Mouse (Mus musculus): ENCODE measurements around the gene Fgfr2. TPM values are rescaled to one million over a fixed set of nuclear protein-coding genes. Genes with fewer than 3 reads are reported as not detected.

Gene Fgfr2
- total RNA-seq, 2 experiments from 2014 or later = 2.1 to 3.9 TPM

DNA sequence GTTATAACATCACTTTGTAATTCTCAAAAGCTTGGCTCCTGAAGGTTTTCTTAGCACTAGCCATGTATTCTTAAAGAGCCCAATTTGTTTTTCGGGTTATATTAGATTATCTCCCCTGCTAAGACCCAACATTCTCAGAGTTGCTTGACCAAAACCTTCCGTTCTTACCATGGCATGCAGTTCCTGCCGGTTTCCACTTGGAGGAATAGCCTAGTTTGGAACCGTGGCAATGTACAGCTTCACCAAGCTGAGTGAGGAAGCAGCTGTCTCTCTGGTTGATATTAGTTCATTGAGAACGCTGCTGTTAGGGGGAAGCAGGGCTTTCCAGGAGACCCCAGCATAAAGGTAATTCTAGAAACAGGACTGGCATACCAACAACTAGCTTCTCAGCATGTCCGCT is 1547.9 kb downstream of the Fgfr2 start:
- intact Hi-C loops (cut with DNase I) = no loop called here
- no peak for DNase-seq

DNA sequence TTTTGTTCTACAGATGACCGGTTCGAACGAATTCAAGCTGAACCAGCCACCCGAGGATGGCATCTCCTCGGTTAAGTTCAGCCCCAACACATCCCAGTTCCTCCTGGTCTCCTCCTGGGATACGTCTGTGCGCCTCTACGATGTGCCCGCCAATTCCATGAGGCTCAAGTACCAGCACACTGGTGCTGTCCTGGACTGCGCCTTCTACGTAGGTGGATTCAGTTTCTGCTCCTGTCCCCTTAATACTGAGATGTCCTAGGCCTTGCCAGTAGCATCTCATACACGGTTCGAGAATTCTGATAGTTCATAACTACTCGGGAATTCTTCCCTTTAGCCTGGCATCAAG is 1562.5 kb downstream of the Fgfr2 start:
- intact Hi-C loops (cut with DNase I) = no loop called here

DNA sequence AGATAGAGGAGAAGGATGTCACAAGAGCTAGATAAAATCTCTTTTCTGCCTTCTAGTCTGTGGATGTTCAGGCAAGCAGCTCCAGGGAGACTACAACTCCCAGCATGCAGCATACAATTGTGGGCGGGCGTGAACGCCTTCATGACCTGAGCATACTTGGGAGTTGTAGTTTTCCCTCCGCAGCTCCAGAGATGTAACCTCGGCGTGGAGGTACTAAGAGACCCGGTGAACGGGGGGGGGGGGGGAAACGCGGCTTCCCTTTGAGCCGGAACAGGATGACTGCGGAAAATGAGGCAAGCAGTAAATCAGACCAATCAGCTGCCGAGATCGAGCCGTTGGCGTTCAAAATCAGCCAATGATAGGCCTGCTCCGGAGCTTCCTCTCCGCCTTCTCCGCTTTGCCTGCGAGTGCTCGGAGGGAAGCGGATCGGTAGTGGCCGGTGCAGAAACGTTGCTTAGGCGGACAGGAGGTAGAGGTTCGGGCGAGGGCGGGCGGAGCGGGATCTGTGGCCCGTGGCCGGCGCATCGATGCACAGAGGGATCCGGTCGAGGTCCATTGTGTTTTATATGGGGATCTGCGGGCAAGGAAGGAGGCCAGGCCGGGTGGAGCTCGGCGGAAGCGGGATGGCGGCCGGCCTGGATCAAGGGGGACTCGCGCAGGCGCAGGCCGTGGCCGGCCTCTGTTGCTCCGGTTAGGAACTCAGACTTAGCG is 1563.0 kb downstream of the Fgfr2 start, which contains the start of gene Bub3:
Gene Bub3 (plus strand): TSS at position 237 of the 711 bp plus-strand sequence.
- DNase-seq = peak; percentile 84 to 92
- intact Hi-C loops (cut with DNase I) = no loop called here

More for the DNA sequence above, 1562.5 kb downstream of the Fgfr2 start:
- no peak for DNase-seq

DNA sequence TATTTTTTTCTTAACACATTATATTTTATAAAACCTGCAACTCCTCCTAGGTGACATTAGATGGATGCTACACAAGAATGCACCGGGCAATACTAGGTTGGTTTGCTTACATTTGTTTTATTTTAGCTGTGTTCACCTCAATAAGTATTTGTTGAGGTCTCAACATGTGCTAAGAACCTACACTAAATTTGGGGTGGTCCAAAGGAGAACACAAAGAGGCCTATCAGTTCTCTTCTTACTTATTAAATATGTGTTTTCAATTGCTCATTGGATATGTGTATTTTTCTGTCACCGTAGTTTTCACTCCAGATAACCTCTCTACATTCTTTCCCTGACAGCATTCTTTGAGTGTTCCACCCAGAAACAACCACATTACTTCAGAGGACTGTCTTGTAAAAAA is 1565.4 kb downstream of the Fgfr2 start:
- intact Hi-C loops (cut with DNase I) = loop anchor here (2.0 kb wide), 1 partner anchor 17 kb away; no protein-coding TSS in a partner anchor

DNA sequence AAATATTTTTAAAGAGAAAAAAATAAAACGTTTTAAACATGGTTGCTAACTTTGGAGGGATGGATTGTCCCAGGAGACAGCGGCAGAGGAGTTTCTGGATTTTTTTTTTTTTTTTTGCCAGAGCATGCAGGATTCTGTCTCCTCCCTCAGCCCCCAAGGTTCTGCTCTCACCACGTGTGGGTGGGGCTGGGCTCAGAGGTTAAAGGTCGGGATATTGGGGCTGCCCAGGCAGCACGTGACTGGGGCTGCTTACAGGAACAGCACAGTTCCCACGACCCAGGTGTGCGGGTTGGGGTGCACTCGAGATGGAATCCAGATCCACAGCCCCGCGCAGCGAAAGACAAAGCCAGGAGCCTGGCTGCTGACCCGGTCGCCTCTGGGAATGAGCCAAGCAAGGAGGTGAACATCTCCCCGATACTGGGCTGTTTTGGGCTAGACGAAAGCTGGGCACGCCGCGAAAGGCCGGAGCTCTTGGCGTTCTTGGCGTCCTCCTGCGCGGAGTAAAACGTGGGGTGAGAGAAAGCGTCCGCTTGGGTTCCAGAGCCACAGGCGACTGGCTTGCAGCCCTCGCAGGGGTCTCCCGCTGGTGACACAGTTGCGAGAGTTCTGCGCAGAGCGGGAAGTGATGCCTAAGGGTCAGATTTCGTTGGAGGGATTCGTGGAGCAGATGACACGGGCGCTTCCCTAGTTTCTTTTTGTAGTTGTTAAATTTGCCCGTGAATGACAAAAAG is 1566.4 kb downstream of the Fgfr2 start:
- intact Hi-C loops (cut with DNase I) = loop anchor here (2.0 kb wide), 1 partner anchor 16 kb away; no protein-coding TSS in a partner anchor
- DNase-seq = peak in 1 of 2 experiments; percentile 26

More for the DNA sequence above, 1565.4 kb downstream of the Fgfr2 start:
- DNase-seq = no peak

DNA sequence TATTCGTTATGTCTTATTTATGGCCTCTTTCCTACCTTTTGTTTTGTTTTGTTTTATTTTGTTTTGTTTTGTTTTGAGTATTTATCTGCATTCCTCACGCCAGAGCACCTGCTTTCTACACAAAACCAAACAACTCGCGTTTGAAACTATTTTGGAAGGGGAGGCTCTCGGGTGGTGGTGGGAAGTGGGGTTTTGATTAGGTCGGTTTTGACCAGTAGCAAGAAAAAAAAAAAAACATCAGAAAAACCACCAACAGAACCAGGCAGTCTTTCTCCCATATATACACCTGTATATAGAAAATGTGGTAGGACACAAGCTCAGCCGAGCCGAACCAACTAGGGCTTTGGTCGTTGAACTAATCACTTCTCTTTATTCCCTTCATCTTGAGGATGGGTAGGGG is 1567.0 kb downstream of the Fgfr2 start:
- DNase-seq = no peak
- intact Hi-C loops (cut with DNase I) = loop anchor here (2.0 kb wide), 1 partner anchor 15 kb away; no protein-coding TSS in a partner anchor

DNA sequence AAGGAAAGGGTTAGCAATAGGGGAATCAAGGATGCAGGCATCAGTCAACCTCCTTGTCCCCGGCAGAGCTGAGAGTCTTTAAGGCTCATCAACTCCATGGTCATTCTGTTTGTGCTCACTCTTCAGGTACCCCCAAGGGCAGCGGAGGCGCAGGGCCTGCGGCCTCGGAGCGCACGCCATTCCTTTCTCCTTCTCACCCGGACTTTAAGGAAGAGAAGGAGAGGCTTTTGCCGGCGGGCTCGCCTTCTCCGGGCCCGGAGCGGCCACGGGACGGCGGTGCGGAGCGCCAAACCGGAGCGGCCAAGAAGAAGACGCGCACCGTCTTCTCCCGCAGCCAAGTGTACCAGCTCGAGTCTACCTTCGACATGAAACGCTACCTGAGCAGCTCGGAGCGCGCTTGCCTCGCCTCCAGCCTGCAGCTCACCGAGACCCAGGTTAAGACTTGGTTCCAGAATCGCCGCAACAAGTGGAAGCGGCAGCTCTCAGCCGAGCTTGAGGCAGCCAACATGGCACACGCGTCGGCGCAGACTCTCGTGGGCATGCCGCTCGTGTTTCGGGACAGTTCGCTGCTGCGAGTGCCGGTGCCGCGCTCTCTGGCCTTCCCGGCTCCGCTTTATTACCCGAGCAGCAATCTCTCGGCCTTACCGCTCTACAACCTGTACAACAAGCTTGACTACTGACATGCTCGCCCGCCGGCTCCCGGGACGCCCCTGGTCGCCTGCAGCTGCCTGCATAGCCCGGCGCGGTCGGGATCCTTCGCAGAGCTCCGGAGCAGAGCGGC is 1567.7 kb downstream of the Fgfr2 start:
- peak; percentile 24 to 36 for DNase-seq
- intact Hi-C loops (cut with DNase I) = loop anchor here (2.0 kb wide), 1 partner anchor 15 kb away; no protein-coding TSS in a partner anchor

DNA sequence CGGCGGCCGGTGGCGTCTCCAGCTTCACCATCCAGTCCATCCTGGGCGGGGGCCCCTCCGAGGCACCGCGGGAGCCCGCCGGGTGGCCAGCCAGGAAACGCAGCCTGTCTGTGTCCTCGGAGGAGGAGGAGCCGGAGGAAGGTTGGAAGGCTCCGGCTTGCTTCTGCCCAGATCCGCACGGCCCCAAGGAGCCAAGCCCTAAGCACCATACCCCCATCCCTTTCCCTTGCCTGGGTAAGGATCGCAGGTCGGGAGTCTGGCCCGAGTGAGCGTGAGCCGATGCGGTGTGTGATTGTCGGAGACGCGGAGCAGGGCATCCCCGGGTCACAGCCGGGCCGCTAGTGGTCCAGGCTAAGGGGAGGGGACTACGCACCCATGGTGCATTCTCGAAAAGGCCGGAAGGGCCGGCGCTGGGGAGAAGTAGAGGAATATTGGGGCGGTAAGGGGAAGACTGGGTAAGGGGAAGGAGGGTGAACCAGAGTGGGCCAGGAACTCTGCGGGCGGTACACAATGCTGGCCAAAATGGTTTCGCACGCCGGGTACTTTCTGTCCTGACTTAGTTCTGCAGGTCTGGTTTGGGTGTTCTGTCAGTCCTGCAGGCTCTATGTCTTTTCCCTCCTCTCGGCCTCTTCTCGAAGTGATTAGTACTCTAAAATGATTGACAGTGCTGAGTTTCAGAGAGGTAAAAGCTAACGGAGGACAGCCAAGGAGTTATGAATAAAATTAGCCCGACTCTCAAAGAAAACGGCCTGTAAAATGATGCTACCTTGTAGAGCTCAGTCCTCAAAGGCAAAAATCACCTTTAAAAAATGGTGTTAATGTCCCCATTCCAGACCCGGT is 1568.6 kb downstream of the Fgfr2 start:
- intact Hi-C loops (cut with DNase I) = no loop called here

DNA sequence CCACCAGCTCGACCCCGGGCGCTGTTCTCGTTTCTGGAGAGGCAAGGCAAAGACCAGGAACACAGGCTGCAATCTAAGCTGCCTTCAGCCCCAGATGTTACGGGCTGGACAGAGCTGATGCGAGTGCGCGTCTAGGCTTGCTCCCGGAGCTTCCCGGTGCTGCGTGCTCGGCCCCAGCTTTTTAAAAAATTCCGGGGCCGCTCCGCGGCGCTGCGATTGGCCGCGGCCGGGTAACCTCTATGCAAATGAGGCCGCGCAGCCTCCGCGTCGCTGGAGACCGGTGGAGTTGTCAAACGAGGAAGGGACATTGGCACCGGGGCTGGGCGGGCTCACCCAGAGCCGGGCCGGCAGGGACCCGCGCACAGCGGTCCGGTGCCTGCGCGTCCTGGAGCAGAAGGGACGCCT is 1569.4 kb downstream of the Fgfr2 start:
- peak; percentile 31 to 38 for DNase-seq
- intact Hi-C loops (cut with DNase I) = no loop called here

More for the DNA sequence above, 1568.6 kb downstream of the Fgfr2 start:
- DNase-seq = no peak

DNA sequence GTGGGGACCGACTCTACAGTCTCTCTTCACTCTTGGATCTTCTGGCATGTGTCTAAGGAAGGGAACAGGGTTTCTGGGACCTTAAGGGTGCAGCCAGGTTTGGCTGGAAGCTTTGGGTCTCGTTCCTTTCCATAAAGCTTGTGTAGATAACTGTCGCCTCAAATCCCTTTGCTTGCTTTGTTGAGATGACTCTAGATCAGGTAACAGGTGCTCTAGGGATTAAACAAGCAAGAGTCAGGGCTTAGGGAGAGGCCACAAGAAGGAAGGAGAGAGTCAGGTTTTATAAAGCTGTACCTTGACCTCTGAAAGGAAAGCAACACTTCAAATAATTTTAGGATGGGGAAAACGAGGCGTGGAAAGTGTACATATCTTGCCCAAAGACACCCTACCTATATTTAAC is 1570.4 kb downstream of the Fgfr2 start:
- no peak for DNase-seq
- intact Hi-C loops (cut with DNase I) = no loop called here

DNA sequence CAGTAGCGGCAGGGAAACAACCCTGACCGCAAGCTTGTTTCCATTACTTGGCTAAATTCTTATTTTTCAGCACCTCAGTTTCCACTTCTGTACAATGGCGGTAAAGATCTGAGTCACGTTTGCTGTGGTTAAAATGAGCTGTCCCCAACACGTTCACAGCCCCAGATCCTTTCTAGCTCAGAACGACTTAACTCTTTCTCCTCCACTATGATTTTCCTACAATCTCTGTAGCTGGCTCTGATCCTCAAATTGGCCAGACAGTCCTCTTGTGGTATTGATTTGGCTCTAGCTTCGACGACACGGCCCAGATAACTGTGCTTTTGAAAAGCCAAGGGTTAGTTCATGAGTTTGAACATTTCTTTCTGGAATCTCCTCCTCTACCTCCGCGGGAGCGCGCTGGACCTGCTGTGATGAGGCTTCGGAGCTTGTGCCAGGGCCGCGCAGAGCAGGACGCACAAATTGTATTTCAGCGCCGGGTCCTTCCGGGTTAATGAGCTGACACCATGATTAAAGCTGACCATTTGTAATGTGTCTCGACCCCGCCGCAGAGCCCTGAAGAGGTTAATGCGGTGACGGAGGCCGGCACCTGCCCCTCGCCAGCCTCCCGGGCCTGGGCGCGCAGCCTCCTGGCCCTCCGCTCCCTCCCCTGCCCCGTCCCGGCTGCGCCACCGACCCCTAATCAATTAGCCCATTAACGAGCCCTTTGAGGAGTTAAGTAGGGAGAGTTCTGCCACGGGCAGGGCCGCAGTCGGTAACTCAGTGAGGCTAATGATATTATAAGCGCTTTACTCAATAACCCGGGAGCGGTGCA is 1571.0 kb downstream of the Fgfr2 start:
- DNase-seq = no peak
- intact Hi-C loops (cut with DNase I) = no loop called here

DNA sequence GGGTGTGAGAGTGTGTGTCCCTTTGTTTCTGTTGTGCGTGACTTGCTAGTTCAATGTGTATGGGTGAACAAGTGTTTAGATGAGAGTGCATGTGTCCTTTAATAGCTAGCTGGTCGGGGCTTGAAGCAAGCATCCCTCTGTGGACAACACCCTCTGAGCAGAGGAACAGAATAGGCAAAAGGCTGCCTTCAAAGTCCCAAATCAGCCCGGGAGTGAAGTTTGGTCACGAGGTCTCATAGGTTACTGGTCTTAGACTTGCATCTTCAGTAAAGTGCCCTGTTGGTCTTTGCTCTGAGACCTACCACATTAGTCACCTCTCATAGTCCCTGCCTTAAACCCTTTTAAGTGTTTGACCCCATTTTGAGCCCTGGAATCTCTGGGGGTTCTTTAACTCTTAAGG is 1571.7 kb downstream of the Fgfr2 start:
- intact Hi-C loops (cut with DNase I) = no loop called here

DNA sequence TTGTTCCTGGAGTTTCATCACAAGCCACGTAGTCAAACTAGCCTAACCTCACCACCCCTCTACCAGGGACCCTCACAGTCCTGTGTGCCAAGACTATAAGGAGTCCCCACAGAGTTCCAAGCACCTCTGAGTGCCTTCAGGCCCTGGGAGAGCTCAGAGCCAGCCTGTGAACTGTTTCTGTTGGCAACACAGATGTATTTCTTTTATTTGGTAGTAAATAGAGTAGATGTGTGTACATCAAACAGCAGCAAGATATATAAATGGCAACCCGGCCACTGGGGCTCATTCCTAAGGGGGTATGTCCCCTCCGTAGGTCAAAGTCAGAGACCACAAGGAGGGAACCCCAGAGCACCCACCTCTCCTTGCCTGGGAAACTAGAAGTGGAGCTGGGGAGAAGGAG is 1574.7 kb downstream of the Fgfr2 start, which contains the start of gene Hmx2:
Gene Hmx2 (plus strand): TSS at position 301 of the 400 bp plus-strand sequence.
- no peak for DNase-seq
- intact Hi-C loops (cut with DNase I) = loop anchor here (10.0 kb wide), 1 partner anchor 1006 kb away; no protein-coding TSS in a partner anchor

More for the DNA sequence above, 1571.7 kb downstream of the Fgfr2 start:
- DNase-seq = no peak

DNA sequence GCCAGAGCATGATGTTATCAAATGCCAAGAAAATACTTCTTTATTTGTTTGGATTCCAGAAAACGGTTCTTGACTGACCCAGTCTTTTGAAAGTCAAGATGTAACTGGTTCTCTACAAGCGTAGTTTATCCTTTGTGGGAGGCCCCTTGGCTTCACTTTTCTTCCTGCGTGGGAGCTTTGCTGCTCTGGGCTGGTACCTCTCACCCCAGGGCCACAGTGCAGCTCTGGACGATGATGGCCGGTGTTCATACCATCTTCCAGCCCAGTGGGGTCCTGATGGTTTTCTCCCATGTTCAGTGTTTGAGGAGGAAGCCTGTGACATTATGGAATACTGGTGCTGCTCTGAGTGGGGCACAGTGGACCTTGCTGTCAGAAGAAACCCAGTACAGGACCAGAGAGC is 1575.7 kb downstream of the Fgfr2 start:
- intact Hi-C loops (cut with DNase I) = loop anchor here (10.0 kb wide), 1 partner anchor 1007 kb away; no protein-coding TSS in a partner anchor
- DNase-seq = no peak

DNA sequence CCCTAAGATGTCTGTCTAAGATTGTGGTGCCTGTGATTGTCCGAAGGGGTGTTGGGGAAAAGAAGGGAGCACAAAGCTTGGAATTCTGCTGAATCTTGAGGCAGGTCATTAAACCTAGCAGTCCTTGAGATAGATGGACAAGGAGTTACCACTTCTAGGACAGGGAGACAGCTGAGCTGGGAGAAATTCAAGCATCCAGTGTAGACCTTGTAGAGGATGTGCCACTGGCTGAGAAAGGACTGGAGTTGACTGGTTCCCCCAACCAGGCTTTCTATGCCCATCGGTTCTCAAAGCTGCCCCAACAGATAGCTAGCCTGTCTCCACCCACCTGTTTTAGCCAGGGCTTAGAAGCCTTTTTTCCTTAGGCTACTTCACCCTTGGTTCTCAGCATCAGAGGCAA is 1576.7 kb downstream of the Fgfr2 start:
- DNase-seq = no peak
- intact Hi-C loops (cut with DNase I) = loop anchor here (10.0 kb wide), 1 partner anchor 1008 kb away; no protein-coding TSS in a partner anchor

DNA sequence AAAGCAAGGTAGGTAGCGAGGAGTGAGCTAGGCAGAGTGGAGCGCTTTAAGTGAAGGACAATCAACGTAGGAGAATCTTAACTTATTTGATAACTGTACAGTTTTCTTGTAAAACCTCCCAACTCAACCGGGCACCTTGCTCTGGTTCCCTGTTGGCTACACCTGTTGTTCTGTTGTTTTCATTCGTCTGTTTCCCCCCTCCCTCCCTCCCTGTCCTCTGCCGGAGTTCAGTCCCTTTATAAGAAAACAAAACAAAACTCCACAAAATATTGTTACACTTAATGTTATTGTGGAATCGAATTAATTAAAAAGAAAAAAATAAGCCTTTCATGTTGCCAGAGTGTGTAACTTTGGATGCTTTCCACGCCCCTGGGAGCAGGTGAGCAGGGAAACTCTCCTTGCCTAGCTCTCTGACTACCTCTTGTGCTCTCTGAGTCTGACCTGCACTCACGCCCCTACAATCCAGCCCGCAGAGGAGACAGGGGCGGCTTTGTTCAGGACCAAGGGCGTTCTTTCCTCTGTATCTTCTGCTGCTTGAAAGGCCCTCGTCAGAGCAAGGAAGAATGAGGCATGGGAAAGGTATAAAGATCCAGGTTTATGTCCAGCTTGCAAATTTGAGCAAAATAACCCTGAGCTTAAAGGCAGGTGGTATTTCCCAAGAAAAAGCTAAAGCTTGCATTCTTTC is 1577.3 kb downstream of the Fgfr2 start:
- DNase-seq = no peak
- intact Hi-C loops (cut with DNase I) = loop anchor here (10.0 kb wide), 1 partner anchor 1009 kb away; no protein-coding TSS in a partner anchor

DNA sequence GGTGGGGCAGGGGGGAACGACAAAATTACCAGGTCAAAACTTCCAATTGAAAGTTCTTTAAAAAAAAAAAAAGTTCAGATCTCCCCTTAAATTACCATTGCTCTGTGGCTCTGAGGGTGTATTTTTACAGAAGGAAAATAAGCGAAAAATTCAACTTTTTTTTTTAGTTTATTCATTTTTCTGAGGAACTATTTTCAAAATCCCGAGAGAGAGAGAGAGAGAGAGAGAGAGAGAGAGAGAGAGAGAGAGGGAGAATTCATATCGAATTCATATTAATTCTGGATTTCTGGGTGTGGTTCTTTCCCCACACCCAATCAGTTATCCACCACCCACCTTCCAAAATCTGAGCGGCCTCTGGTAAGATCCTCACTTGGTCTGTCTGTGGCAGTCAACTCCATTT is 1578.3 kb downstream of the Fgfr2 start:
- intact Hi-C loops (cut with DNase I) = loop anchor here (5.0 to 10.0 kb wide), 3 partner anchors 133 to 1010 kb away; partner anchors contain the start of genes Acadsb and Ikzf5
- no peak for DNase-seq

All from heart, postnatal 14 days (tissue).